Mouse (Mus musculus): ENCODE measurements around the gene Pex7.

Gene Pex7

DNA sequence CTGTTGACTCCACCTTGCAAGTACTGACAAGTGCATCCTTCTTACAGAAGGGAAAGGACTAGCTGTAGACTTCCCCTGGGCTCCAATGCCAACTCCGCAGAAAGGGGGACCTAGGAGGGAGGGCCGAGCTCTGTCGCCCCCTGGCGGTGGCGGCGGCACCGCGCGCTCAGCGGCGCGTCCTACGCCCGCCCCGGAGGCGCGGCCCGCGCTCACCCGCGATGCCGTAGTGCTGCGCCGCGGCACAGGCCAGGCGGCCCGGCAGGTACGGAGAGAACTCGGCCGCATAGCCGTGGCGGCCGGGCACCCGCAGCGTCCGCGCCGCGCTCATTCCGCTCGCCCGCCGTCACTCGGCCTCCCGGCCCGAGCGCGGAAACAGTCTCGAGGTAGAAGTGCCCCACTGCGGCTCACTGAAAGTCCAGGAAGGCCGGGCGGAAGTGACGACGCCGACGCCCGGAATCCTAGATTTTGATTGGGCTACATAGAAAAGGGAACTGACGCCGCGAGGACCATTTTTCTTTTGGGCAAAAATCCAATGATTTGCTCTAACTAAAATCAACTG, at the start of gene Pex7:
Gene Pex7 (minus strand): TSS at position 444 of the 559 bp plus-strand sequence.
- DNase-seq (ENCODE audit: extremely low spot score), result peak; percentile 90

DNA sequence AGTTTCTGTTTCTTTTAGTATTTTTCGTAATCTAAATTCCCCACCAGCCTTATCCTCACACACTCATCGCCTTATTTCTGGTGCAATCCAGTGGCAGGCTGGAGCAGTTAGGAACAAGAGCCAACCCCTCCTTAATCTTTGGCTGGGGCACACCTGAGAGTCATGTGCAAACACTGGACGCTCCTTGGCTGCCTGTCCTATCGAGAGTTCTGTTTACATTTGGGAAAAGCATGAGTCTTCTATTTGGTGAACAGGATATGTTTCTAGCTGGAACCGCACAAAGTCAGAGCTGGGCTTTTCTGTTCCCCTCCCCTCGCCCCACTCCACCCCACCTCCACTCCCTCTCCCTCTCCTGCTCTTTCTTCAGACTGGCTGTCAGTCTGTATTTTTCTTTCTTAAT, 49.3 kb upstream of the Pex7 start:
- no peak for DNase-seq (ENCODE audit: extremely low spot score)

DNA sequence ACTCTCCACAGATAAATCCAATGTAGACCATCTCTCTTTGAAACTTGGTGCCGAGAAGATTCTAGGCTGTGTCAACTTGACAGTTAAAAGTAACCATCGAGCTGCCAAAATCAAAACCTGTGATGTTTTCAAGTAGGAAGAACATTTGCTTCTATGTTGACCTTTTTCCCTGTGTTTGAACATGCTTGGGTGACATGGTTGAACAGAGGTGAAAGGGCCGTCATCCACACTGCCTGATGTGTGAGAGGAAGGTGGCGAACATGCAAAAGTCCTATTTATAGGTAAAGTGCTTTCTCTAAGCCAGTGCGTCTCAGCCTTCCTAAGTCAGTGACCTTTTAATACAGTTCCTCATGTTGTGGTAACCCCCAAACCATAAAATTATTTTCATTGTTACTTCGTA, 48.3 kb upstream of the Pex7 start:
- no peak for DNase-seq (ENCODE audit: extremely low spot score)

DNA sequence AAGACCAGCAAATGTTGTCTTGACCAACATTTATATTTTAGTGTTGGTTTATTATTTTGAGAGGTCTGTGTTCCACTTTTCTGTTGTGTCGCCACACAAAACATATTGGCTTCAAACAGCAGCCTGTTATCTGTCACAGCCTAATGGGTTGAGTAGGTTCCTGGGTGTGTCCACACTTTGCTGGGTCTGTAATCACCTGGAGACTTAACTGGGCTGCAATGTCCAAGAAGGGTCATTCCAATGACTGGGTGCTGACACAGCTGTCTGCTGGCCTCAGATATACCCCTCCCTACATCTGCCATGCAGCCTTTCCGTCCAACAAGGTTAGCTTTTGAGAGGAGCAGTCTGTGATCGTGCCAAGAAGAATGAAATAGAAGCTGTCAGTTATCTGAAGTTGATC, 47.1 kb upstream of the Pex7 start:
- no peak for DNase-seq (ENCODE audit: extremely low spot score)

DNA sequence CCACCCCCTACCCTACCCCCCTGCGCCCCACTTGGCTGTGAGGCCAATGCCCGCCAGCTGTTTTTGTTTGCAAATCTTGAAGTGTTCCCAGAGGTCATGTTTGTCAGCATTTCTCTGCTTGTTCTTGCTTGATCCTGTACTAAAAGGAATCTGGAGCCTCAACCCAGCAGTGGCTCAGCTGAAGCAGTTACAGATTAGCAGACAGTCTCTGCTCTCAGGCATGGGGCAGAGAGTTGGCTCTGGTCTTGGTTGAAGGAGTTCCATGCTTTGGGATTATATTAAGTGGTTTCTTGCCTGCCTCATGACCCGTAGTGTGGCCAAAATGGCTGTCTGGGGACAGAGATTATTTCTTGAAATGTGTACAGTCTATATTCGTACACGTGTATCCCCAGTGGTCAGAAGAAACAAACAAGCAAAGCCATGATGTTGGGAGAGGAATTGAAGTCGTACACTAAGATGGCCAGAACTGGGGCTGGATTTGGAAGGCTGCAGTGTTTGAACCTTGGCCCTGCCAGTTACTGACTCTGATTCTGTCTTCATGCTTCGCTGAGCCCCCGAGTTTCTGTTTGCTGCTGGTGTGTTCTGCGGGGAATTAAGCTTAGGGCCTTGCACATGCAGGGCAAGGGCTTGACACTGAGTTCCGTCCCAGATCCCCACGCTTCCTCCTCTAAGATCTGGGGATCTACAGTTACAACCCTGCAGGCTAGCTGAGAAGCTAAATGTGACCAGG, 45.7 kb upstream of the Pex7 start:
- no peak for DNase-seq (ENCODE audit: extremely low spot score)

DNA sequence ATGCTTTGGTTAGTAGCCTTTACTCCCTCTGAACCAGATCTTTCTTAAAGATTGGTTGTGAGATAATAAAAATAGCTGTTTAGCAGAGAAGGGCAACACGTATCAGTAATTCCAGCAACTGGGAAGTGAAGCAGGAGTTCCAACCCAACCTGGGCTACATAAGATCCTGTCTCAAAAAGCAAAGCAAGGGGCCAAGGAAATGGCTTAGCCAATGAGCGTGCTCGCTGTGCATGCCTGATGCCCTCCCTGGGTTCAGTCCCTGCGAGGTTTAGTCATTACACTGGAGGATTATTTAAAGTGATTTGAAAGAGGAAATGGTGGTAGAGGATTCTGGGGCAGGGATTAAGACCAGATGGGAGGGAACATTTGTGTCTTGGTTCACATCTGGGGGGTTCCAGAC, 41.6 kb upstream of the Pex7 start:
- no peak for DNase-seq (ENCODE audit: extremely low spot score)

DNA sequence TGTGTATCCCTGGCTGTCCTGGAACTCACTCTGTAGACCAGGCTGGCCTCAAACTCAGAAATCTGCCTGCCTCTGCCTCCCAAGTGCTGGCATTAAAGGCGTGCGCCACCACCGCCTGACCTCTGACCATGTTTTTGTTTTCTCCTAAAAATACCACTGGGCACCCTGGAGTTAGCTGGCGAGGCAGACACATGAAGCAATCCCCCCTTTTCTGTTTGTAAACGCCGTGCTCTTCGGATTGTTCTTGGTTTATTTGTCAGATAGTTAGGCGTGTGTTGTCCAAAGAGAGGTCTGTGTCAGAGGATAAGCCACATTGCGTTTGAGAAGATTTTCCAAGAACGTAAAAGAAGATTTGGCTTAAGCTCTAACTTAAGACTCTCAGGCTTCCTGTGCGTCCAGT, 40.9 kb upstream of the Pex7 start:
- DNase-seq (ENCODE audit: extremely low spot score), result no peak

DNA sequence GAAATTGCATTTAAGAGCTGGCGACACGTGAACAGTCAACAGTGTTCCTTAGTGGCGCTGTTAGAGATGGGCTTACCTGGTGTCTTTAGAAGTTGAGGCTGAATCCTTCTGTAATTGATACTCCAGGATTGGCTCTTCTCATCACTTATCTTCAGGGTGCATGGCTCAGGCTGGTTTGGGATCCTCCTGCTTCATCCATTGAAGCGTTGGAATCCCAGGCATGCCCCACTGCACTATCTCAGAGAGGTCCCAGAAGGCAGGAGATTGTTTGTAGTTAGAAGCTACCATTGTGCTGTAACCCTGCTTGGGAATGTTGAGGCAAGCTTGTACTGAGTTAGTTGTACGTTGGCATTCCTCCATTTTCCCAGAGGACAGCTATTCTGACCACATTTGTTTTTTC, 40.4 kb upstream of the Pex7 start:
- DNase-seq (ENCODE audit: extremely low spot score), result no peak

DNA sequence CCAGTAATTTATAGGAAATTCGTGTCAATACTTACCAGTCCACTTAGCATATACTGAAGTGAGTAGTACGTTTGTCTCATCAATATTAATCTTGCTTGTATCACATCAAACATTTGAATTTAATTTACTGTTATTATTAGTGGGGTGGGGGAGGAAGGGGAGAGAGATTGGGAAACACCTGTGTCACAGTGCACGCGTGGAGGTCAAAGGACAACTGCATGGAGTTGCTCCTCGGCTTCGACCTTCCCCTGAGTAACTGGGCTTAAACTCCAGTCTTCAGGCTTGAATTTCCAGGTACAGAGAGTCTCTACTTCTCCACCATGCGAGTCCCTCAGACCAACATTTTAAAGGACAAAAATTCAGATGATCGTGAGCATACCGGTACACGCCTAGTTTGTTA, 40.0 kb upstream of the Pex7 start:
- DNase-seq (ENCODE audit: extremely low spot score), result no peak

DNA sequence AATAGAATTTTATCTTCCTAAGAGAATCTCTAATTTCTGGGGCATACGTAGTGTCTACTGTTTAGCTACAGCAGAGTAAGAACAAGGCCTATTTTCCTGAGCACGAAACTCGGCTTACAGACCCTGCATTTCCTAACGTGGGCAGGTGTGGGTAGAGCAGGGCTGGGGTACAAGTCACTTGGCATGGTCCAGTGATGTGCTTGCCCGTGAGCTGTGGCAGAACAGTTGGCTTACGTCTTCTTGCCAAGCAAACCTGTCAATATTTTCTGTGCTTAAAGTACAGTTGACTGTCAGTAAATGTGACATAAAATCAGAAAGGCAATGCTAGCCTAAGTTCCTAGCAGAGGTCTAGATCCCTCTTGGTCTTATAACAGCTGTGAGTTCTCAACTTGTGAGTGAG, 39.2 kb upstream of the Pex7 start:
- DNase-seq (ENCODE audit: extremely low spot score), result no peak

DNA sequence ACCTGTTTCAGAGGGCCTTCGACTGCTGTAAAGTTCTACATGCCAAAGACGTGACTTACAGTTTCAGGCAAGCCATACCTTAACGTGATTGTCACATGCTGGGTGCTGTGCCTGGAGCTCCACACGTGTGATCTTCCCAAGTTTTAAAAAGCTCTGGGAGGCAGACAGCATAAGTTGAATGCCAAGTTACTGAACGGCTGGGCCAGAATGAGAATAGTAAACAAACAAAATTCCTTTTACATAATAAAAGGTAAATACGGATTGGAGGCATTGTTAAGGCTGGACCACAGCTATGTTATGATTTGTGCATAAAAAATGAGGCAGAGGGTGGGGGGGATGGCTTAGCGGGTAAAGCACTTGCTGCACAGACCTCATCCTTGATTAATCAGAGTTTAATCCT, 38.2 kb upstream of the Pex7 start:
- no peak for DNase-seq (ENCODE audit: extremely low spot score)

DNA sequence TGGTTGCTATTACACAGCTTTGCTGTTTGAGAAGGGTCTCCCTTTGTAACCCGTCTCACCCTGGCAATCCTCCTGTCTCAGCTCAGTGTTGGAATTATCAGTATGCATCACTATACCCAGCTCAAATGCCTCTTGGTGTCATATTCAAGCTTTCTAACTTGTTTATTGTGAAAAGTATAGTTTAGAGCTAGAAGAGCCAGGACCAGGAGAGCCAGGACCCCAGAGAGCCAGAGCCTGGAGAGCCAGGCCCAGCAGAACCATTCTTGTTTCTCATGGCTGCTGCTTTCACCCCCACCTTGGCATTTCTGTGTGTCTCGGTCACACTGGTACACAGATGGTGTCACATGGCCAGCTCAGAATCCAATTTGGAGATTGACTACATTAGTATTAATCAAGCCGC, 35.1 kb upstream of the Pex7 start:
- DNase-seq (ENCODE audit: extremely low spot score), result no peak

DNA sequence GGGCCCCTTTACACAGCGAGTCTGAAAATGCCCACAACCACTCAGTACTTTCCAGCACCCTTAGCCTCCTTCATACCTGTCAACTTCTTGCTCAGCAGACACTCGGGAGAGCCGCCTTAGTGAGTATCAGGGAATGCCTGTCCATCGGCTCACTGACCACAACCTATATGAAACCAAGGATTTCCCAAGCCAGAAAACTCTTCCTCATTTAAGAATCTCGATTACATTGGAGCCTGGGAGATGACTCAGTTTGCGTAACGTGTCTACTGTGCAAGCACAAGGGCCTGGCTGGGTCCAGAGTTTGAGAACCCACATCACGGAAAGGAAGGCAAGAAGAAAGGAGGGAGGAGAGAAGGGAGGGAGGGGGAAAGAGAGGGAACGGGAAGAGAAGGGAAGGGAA, 34.4 kb upstream of the Pex7 start:
- no peak for DNase-seq (ENCODE audit: extremely low spot score)

DNA sequence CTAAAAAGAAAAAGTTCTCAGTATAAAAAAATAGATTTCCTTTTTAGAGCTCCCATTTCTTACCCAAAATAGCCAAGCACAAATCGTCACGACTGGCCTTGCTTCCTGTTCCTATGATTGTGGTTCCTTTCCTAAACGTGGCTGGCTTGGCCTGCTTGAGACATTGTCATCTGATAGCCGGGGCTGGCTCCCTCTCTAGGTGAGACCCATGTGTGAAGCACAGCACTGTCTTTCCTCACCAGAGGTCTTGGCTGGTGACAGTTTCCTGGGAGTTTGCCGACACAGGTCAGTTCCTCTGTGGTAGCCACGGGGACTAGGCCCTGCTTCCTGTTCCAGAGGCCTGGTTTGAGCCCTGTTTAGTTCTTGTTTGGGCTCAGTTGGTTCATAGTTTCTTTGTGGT, 33.6 kb upstream of the Pex7 start:
- DNase-seq (ENCODE audit: extremely low spot score), result no peak

DNA sequence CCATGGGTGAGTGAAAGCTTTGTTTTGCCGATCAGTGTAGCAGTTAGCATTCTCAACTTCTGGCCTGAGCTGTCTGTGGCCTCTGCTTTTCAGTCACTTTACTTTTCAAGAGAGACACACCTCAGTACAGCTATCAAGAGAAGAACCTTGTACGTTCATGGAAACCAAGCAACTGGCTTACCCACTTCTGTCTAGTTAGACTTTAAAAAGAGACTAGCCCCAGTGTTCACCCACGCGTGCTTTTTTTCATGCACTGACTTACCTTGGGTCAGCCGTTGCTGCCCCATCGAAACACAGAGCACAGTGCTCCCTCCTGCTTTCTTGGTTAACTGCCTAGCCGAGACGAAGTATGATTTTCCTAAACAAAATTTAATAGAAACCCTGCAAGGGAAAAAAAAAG, 33.1 kb upstream of the Pex7 start:
- DNase-seq (ENCODE audit: extremely low spot score), result no peak

DNA sequence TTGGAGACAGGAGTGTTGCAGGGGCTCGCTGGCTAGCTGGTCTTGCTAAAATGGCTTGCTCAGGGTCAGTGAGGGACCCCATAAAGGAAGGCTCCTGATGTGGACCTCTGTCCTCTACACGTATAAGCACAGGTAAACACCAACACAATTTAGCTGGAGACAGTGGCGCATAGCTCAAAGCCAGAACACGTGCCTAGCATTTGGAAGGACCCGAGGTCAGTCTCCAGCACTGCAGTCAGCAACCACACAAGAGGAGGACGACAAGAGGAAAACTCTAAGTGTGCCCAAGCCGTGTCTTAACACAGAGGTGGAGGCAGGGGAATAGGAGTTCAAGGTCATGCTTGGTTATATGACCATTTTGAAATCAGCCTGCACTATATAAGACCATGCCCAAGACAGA, 32.6 kb upstream of the Pex7 start:
- no peak for DNase-seq (ENCODE audit: extremely low spot score)

DNA sequence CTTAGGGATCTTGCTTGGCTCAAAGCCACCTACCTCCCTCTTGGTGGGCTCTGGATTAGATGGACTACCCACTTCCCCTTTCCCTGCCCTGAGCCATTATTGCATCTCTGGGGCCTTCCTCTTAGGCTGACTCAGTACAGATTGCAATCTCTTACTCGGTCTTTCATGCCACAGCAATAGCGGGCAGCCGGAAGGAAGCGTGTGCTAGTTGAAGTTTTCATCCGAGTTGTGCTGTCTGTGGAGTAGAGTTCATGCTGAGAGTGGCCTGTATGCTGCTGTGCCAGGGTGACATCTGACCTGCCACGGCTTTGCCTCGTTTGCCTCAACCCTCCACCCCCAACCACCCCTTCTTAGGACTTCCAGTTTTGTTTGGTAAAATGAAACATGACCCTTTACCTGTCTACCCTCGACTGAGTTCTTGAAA, 31.8 kb upstream of the Pex7 start:
- no peak for DNase-seq (ENCODE audit: extremely low spot score)

DNA sequence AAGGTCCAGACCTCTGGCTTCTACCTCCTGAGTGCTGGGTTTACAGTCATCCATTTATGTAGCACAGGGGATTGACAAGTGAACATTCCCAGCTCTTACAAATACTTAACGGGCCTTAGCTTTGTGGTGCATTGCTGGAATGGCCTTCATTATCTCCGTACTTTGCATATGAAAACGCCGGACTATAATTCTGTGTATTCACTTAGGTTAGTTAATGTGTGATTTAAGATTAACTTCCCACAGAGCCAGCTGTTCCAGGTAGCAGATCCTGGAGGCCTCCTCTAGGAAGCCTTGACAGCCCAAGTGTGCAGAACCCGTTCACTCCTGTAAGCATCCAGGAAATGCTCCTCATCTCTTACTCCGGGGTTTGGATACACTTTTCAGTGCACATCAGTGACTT, 31.2 kb upstream of the Pex7 start:
- no peak for DNase-seq (ENCODE audit: extremely low spot score)

DNA sequence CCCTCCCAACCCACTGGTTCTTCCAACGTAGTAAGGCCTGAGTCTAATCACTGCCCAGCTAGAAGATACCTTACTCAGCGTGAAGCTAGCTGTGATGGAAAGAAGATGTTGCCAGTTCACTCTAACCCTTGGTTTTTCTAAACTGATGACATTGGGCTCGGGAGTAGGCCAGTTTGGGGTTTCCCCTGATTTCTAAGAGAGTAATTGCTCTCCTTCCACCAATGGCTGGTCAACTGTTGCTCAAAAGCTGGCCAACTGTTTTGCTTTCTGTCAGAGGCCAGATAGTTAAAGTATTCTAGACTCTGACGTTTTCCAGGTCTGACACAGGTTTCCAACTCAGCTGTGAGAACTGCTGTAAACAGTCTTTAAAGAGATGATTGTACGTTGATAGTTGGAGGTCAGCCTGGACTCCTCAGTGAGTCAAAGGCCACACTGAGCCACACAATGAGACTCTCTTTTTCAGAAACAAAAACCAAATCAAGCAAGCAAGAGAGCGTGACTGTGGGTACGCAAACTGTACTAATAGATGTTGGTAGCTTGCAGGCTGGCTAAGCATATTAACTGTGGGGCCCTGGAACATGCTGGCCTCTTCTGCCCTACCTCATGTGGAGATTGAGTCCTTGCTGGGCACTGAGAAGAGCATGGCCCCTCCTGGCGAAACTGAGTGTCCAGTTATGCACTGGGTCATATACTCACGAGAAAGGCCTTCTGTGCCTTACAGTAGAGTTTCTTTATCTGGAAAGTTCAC, 29.6 kb upstream of the Pex7 start:
- DNase-seq (ENCODE audit: extremely low spot score), result no peak

DNA sequence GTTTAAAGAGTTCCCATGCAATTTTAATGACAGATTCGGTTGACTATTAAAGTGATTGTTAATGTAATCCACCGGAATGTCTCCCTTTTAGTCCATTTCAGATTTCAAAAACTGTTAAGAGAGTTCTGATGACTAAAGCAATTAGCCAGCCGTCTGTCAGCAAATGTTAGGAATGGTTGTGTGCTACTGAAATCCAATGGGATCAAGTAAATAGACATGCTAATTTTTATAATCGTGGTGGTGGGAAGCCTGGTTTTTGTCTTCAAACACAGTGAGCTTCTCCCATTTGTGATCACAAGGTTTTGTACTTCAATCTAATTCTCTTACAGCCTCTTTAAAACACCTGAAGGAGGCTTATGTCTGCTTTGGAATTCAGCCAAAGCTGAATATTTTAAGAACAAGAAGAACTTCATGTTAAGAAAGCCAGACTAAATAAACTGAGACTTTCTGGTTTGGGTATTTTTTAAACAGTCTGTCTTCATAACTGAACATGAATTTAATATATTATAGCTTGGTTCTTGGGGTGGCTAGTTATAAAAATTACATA, 28.4 kb upstream of the Pex7 start:
- DNase-seq (ENCODE audit: extremely low spot score), result no peak

DNA sequence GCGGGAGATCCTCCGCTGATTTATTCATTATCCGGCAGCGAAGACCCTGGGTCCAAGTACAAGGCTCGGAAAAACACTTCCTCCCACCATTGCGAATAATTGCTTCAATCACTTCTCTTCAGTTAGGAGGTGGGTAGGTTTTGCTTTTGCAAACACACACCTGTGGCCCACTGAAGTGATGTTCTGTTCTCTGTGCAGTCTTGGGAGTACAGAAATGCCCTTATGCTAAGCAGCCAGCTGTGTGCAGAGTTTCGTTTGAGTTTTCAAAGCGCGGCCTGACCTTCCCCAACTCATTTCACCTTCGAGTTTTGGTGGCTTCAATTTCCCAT, 27.8 kb upstream of the Pex7 start:
- DNase-seq (ENCODE audit: extremely low spot score), result no peak

DNA sequence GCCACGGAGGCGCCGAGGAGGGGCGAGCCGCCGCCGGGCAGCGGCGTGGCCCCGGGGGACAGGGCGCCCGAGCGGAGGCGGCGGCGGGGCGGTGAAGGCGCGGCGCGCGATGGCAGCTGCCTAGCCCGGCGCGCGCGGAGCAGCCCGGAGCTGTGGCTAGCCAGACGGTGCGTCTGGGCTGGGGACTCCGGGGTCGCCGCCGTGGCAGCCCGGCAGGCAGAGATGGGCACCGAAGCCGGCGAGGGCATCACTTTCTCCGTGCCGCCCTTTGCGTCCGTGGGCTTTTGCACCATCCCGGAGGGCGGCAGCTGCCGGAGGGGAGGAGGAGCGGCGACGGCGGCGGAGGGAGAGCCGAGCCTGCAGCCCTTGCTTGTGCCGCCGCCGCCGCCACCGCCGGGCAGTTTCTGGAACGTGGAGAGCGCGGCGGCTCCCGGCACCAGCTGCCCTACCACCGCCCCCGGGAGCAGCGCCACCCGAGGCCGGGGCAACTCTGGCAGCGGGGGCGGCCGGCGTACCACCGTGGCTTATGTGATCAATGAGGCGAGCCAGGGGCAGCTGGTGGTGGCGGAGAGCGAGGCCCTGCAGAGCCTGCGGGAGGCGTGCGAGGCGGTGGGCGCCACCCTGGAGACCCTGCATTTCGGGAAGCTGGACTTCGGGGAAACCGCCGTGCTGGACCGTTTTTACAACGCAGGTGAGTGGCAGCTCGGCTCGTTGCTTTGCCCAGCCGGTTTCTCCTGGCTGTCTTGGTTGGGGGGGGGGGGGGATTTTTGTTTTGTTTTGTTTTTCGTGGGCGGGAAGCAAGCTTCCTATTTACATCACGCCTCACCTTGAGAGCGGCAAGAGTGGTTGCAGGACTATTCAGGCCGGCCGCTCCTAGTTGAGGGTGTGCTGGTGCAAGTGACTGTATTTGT, 27.1 kb upstream of the Pex7 start, which contains the start of gene Map3k5:
Gene Map3k5 (plus strand): TSS at position 89 of the 911 bp plus-strand sequence.
- peak; percentile 79 for DNase-seq (ENCODE audit: extremely low spot score)

Data from embryo, embryonic 9.5 days (tissue).